Mouse (Mus musculus) lung, adult 2 months (tissue): ENCODE measurements around the gene Tacc3.

Experiments used
- CTCF ChIP-seq: fragments of 200-500 bp; IDR thresholded peaks from 2 replicates; pipeline ENCODE4 v1.5.1; 2011; ENCODE audit warnings: mild to moderate bottlenecking, low read length, control low read depth; ENCODE audit not compliant: insufficient read depth
- POLR2A ChIP-seq: fragments of 200-500 bp; IDR thresholded peaks from 2 replicates; pipeline ENCODE4 v1.6.1; 2011; ENCODE audit warnings: low read depth, mild to moderate bottlenecking, control low read depth, low read length, borderline replicate concordance; ENCODE audit errors: extremely low read depth

DNA sequence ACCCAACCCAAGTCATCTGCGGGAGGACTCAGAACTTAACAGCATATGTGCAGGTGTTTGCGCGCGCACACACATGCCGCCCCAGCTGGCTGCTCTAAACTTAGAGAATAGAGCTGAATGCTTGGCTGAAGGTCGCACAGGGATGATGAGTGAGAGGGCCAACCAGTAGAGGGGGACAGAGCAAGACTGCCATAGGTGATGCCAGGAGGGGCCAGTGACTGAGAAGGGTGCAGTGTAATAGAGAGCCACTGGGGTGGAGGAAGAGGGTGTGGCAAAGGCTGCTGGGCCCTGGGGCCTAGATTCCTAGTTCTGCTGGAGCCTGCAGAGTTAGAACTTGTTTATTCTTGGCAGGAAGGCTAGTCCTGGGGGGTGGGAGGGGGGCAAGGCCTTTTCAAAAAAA, 58.5 kb downstream of the Tacc3 start:
- TF ChIP-seq CTCF (no peak), POLR2A (no peak)
